Mouse (Mus musculus): ENCODE measurements at regions not wholly inside any gene's neighbourhood (a gene's known extent, or its start where the extent isn't known, plus 50 kb on each side); places are given as distances from the start of the nearest gene placed in this dataset.

GRCm38 (mm10) chr4:40357088-40357853, 78.0 kb upstream of the Ndufb6 start:
- H3K9me3 ChIP-seq (replicated peaks; ENCODE audit: control insufficient read depth, low read length), result no peaks in the 10 kb centered on the region
- H3K4me2 ChIP-seq (ENCODE audit: low read depth, low read length), result no peak overlapping the region
- WGBS, result 40% methylated on average over 7 of the region's 7 CpGs
- H3K36me3 ChIP-seq (ENCODE audit: control insufficient read depth, insufficient read depth), result no peaks in the 10 kb centered on the region
- no peak overlapping the region for H3K27ac ChIP-seq (ENCODE audit: low read length)
- H3K4me1 ChIP-seq (ENCODE audit: control insufficient read depth, insufficient read depth, low read length), result no peaks in the 10 kb centered on the region
- H3K27me3 ChIP-seq (ENCODE audit: control insufficient read depth, insufficient read depth, low read length), result no peaks in the 10 kb centered on the region
- no peak for ATAC-seq (replicated peaks; ENCODE audit: extremely low read depth, insufficient read depth, low FRiP score)
- no peak overlapping the region for H3K4me3 ChIP-seq (ENCODE audit: low read length)
- H3K9ac ChIP-seq (ENCODE audit: low read length), result no peak overlapping the region

GRCm38 (mm10) chr4:40355791-40356450, 76.7 kb upstream of the Ndufb6 start:
- H3K27me3 ChIP-seq (ENCODE audit: control insufficient read depth, insufficient read depth, low read length), result no peaks in the 10 kb centered on the region
- no peak overlapping the region for H3K4me2 ChIP-seq (ENCODE audit: low read depth, low read length)
- ATAC-seq (replicated peaks; ENCODE audit: extremely low read depth, insufficient read depth, low FRiP score), result no peak
- H3K9ac ChIP-seq (ENCODE audit: low read length), result no peak overlapping the region
- H3K27ac ChIP-seq (ENCODE audit: low read length), result no peak overlapping the region
- H3K4me3 ChIP-seq (ENCODE audit: low read length), result no peak overlapping the region
- no peaks in the 10 kb centered on the region for H3K4me1 ChIP-seq (ENCODE audit: control insufficient read depth, insufficient read depth, low read length)
- 74% methylated on average over 3 of the region's 3 CpGs for WGBS
- no peaks in the 10 kb centered on the region for H3K9me3 ChIP-seq (replicated peaks; ENCODE audit: control insufficient read depth, low read length)
- H3K36me3 ChIP-seq (ENCODE audit: control insufficient read depth, insufficient read depth), result no peaks in the 10 kb centered on the region

- H3K9me3 ChIP-seq (replicated peaks; ENCODE audit: control insufficient read depth, low read length), result no peaks in the 10 kb centered on the region
- no peaks in the 10 kb centered on the region for H3K4me1 ChIP-seq (ENCODE audit: control insufficient read depth, insufficient read depth, low read length)
- H3K4me3 ChIP-seq (ENCODE audit: low read length), result no peak overlapping the region
- 67% methylated on average over 3 of the region's 3 CpGs for WGBS
- no peak overlapping the region for H3K27ac ChIP-seq (ENCODE audit: low read length)
- ATAC-seq (replicated peaks; ENCODE audit: extremely low read depth, insufficient read depth, low FRiP score), result no peak
- H3K36me3 ChIP-seq (ENCODE audit: control insufficient read depth, insufficient read depth), result no peaks in the 10 kb centered on the region
- H3K27me3 ChIP-seq (ENCODE audit: control insufficient read depth, insufficient read depth, low read length), result no peaks in the 10 kb centered on the region
- H3K4me2 ChIP-seq (ENCODE audit: low read depth, low read length), result no peak overlapping the region
- H3K9ac ChIP-seq (ENCODE audit: low read length), result no peak overlapping the region
These were observed 75.2 kb upstream of the Ndufb6 start for GRCm38 (mm10) chr4:40354456-40354855.

GRCm38 (mm10) chr4:40351648-40352047, 72.4 kb upstream of the Ndufb6 start:
- 58% methylated on average over 7 of the region's 7 CpGs for WGBS
- Histone ChIP-seq H3K36me3 (ENCODE audit: control insufficient read depth, insufficient read depth) (no peaks in the 10 kb centered on the region), H3K4me2 (ENCODE audit: low read depth, low read length) (no peak overlapping the region), H3K27me3 (ENCODE audit: control insufficient read depth, insufficient read depth, low read length) (no peaks in the 10 kb centered on the region), H3K27ac (ENCODE audit: low read length) (no peak overlapping the region), H3K9ac (ENCODE audit: low read length) (no peak overlapping the region), H3K4me1 (ENCODE audit: control insufficient read depth, insufficient read depth, low read length) (no peaks in the 10 kb centered on the region), H3K4me3 (ENCODE audit: low read length) (no peak overlapping the region), H3K9me3 (replicated peaks; ENCODE audit: control insufficient read depth, low read length) (no peaks in the 10 kb centered on the region)
- no peak for ATAC-seq (replicated peaks; ENCODE audit: extremely low read depth, insufficient read depth, low FRiP score)

GRCm38 (mm10) chr4:40351090-40351489, 71.9 kb upstream of the Ndufb6 start:
- H3K27me3 ChIP-seq (ENCODE audit: control insufficient read depth, insufficient read depth, low read length), result no peaks in the 10 kb centered on the region
- WGBS, result 67% methylated on average over 4 of the region's 4 CpGs
- ATAC-seq (replicated peaks; ENCODE audit: extremely low read depth, insufficient read depth, low FRiP score), result no peak
- H3K9me3 ChIP-seq (replicated peaks; ENCODE audit: control insufficient read depth, low read length), result no peaks in the 10 kb centered on the region
- no peaks in the 10 kb centered on the region for H3K4me1 ChIP-seq (ENCODE audit: control insufficient read depth, insufficient read depth, low read length)
- no peak overlapping the region for H3K4me2 ChIP-seq (ENCODE audit: low read depth, low read length)
- no peak overlapping the region for H3K9ac ChIP-seq (ENCODE audit: low read length)
- H3K36me3 ChIP-seq (ENCODE audit: control insufficient read depth, insufficient read depth), result no peaks in the 10 kb centered on the region
- H3K27ac ChIP-seq (ENCODE audit: low read length), result no peak overlapping the region
- H3K4me3 ChIP-seq (ENCODE audit: low read length), result no peak overlapping the region

GRCm38 (mm10) chr4:40345847-40346246, 66.6 kb upstream of the Ndufb6 start:
- 49% methylated on average over 3 of the region's 3 CpGs for WGBS
- no peak for ATAC-seq (replicated peaks; ENCODE audit: extremely low read depth, insufficient read depth, low FRiP score)

GRCm38 (mm10) chr4:40342181-40342580, 63.0 kb upstream of the Ndufb6 start:
- no peak overlapping the region for H3K27ac ChIP-seq (ENCODE audit: low read length)
- no peak for ATAC-seq (replicated peaks; ENCODE audit: extremely low read depth, insufficient read depth, low FRiP score)
- 72% methylated on average over 3 of the region's 3 CpGs for WGBS
- no peaks in the 10 kb centered on the region for H3K36me3 ChIP-seq (ENCODE audit: control insufficient read depth, insufficient read depth)
- no peaks in the 10 kb centered on the region for H3K27me3 ChIP-seq (ENCODE audit: control insufficient read depth, insufficient read depth, low read length)
- no peaks in the 10 kb centered on the region for H3K4me1 ChIP-seq (ENCODE audit: control insufficient read depth, insufficient read depth, low read length)
- no peak overlapping the region for H3K9ac ChIP-seq (ENCODE audit: low read length)
- H3K9me3 ChIP-seq (replicated peaks; ENCODE audit: control insufficient read depth, low read length), result no peaks in the 10 kb centered on the region
- H3K4me3 ChIP-seq (ENCODE audit: low read length), result no peak overlapping the region
- H3K4me2 ChIP-seq (ENCODE audit: low read depth, low read length), result no peak overlapping the region

More at GRCm38 (mm10) chr4:40345847-40346246, 66.6 kb upstream of the Ndufb6 start:
- H3K9ac ChIP-seq (ENCODE audit: low read length), result no peak overlapping the region
- H3K27ac ChIP-seq (ENCODE audit: low read length), result no peak overlapping the region
- H3K36me3 ChIP-seq (ENCODE audit: control insufficient read depth, insufficient read depth), result no peaks in the 10 kb centered on the region
- no peaks in the 10 kb centered on the region for H3K27me3 ChIP-seq (ENCODE audit: control insufficient read depth, insufficient read depth, low read length)
- H3K4me2 ChIP-seq (ENCODE audit: low read depth, low read length), result no peak overlapping the region
- H3K9me3 ChIP-seq (replicated peaks; ENCODE audit: control insufficient read depth, low read length), result no peaks in the 10 kb centered on the region
- no peaks in the 10 kb centered on the region for H3K4me1 ChIP-seq (ENCODE audit: control insufficient read depth, insufficient read depth, low read length)
- H3K4me3 ChIP-seq (ENCODE audit: low read length), result no peak overlapping the region

GRCm38 (mm10) chr4:40334841-40335240, 55.6 kb upstream of the Ndufb6 start:
- Histone ChIP-seq H3K9me3 (replicated peaks; ENCODE audit: control insufficient read depth, low read length) (no peaks in the 10 kb centered on the region), H3K36me3 (ENCODE audit: control insufficient read depth, insufficient read depth) (no peaks in the 10 kb centered on the region), H3K9ac (ENCODE audit: low read length) (no peak overlapping the region), H3K4me3 (ENCODE audit: low read length) (no peak overlapping the region), H3K27me3 (ENCODE audit: control insufficient read depth, insufficient read depth, low read length) (no peaks in the 10 kb centered on the region), H3K4me1 (ENCODE audit: control insufficient read depth, insufficient read depth, low read length) (peaks cover 3% of the 10 kb centered on the region), H3K27ac (ENCODE audit: low read length) (no peak overlapping the region), H3K4me2 (ENCODE audit: low read depth, low read length) (no peak overlapping the region)
- no peak for ATAC-seq (replicated peaks; ENCODE audit: extremely low read depth, insufficient read depth, low FRiP score)
- WGBS, result 42% methylated on average over 1 of the region's 1 CpGs

- WGBS, result 23% methylated on average over 5 of the region's 5 CpGs
- Histone ChIP-seq H3K4me3 (ENCODE audit: low read length) (no peak overlapping the region), H3K36me3 (ENCODE audit: control insufficient read depth, insufficient read depth) (no peaks in the 10 kb centered on the region), H3K4me1 (ENCODE audit: control insufficient read depth, insufficient read depth, low read length) (peaks cover 9% of the 10 kb centered on the region), H3K9me3 (replicated peaks; ENCODE audit: control insufficient read depth, low read length) (no peaks in the 10 kb centered on the region), H3K27ac (ENCODE audit: low read length) (peak overlapping the region; percentile 49), H3K27me3 (ENCODE audit: control insufficient read depth, insufficient read depth, low read length) (no peaks in the 10 kb centered on the region), H3K4me2 (ENCODE audit: low read depth, low read length) (no peak overlapping the region), H3K9ac (ENCODE audit: low read length) (no peak overlapping the region)
- ATAC-seq (replicated peaks; ENCODE audit: extremely low read depth, insufficient read depth, low FRiP score), result peak; percentile 49
These were observed 50.5 kb upstream of the Ndufb6 start for GRCm38 (mm10) chr4:40329737-40330136.

All from heart, embryonic 16.5 days (tissue).